Mouse (Mus musculus) testis, adult 2 months (tissue): Measurements from ENCODE around the gene Dlgap1. TPM values are rescaled to one million over a fixed set of nuclear protein-coding genes. Genes with fewer than 3 reads are reported as not detected.

ENCODE experiments used
- H3K27ac ChIP-seq: fragments of 200-500 bp; 2 replicates; pipeline ENCODE4 v1.5.1; 2012; ENCODE audit warnings: low read depth, low read length; ENCODE audit not compliant: control insufficient read depth, insufficient read depth
- H3K27me3 ChIP-seq: fragments of 200-500 bp; 2 replicates; pipeline ENCODE4 v1.6.1; 2012; ENCODE audit warnings: mild to moderate bottlenecking, low read length, moderate library complexity; ENCODE audit not compliant: control insufficient read depth, insufficient read depth
- H3K36me3 ChIP-seq: fragments of 200-500 bp; 2 replicates; pipeline ENCODE4 v1.6.1; 2012; ENCODE audit warnings: mild to moderate bottlenecking, low read length; ENCODE audit not compliant: control insufficient read depth, insufficient read depth
- H3K4me1 ChIP-seq: fragments of 200-500 bp; 2 replicates; pipeline ENCODE4 v1.6.1; 2012; ENCODE audit warnings: low read length; ENCODE audit not compliant: control insufficient read depth, insufficient read depth
- H3K4me3 ChIP-seq: fragments of 200-500 bp; 2 replicates; pipeline ENCODE4 v1.5.1; 2012; ENCODE audit warnings: low read depth, mild to moderate bottlenecking, low read length, moderate library complexity, mixed read lengths; ENCODE audit not compliant: control insufficient read depth
- CTCF ChIP-seq: fragments of 200-500 bp; IDR thresholded peaks from 2 replicates; pipeline ENCODE4 v1.5.1; 2012; ENCODE audit warnings: low read depth, mild to moderate bottlenecking, inconsistent platforms, low read length, moderate library complexity; ENCODE audit not compliant: control insufficient read depth, insufficient read depth, insufficient replicate concordance
- POLR2A ChIP-seq: fragments of 200-500 bp; IDR thresholded peaks from 2 replicates; pipeline ENCODE4 v1.6.1; 2012; ENCODE audit warnings: low read depth, mild to moderate bottlenecking, inconsistent platforms, low read length, moderate library complexity; ENCODE audit not compliant: control insufficient read depth
- polyA plus RNA-seq: library from polyadenylated mRNA; depleted of rRNA; stranded (reverse); fragments of >200 nt; gene quantifications from 2 replicates; pipeline ENCODE4 v1.2.3, GENCODE M21; 2012

Dlgap1 gene
- polyA plus RNA-seq, 1 experiment, result 3.5 TPM

GRCm38 (mm10) chr17:70486831-70487230 is 518.0 kb downstream of the Dlgap1 start:
- Histone ChIP-seq H3K27ac (no peak overlapping the region), H3K36me3 (no peaks in the 10 kb centered on the region), H3K4me1 (no peaks in the 10 kb centered on the region), H3K4me3 (no peak overlapping the region), H3K27me3 (no peaks in the 10 kb centered on the region)
- TF ChIP-seq CTCF (no peak), POLR2A (no peak)

GRCm38 (mm10) chr17:70488784-70489265 is 520.0 kb downstream of the Dlgap1 start:
- Histone ChIP-seq H3K4me1 (no peaks in the 10 kb centered on the region), H3K27ac (no peak overlapping the region), H3K36me3 (no peaks in the 10 kb centered on the region), H3K27me3 (no peaks in the 10 kb centered on the region), H3K4me3 (no peak overlapping the region)
- TF ChIP-seq POLR2A (no peak), CTCF (no peak)

- Histone ChIP-seq H3K27me3 (no peaks in the 10 kb centered on the region), H3K4me3 (no peak overlapping the region), H3K27ac (no peak overlapping the region), H3K4me1 (no peaks in the 10 kb centered on the region), H3K36me3 (no peaks in the 10 kb centered on the region)
- TF ChIP-seq CTCF, result no peak
- no peak for TF ChIP-seq POLR2A
These were observed 522.7 kb downstream of the Dlgap1 start for GRCm38 (mm10) chr17:70491575-70491974.

GRCm38 (mm10) chr17:70494338-70494737 is 525.5 kb downstream of the Dlgap1 start:
- Histone ChIP-seq H3K4me3 (no peak overlapping the region), H3K4me1 (no peaks in the 10 kb centered on the region), H3K36me3 (no peaks in the 10 kb centered on the region), H3K27ac (no peak overlapping the region), H3K27me3 (no peaks in the 10 kb centered on the region)
- TF ChIP-seq CTCF (no peak), POLR2A (no peak)

- Histone ChIP-seq H3K27me3 (no peaks in the 10 kb centered on the region), H3K4me1 (no peaks in the 10 kb centered on the region), H3K36me3 (no peaks in the 10 kb centered on the region), H3K4me3 (no peak overlapping the region), H3K27ac (no peak overlapping the region)
- TF ChIP-seq CTCF (no peak), POLR2A (no peak)
These were observed 529.4 kb downstream of the Dlgap1 start for GRCm38 (mm10) chr17:70498256-70498655.

GRCm38 (mm10) chr17:70501933-70502332 is 533.1 kb downstream of the Dlgap1 start:
- H3K27ac ChIP-seq, result no peak overlapping the region
- no peak overlapping the region for H3K4me3 ChIP-seq
- TF ChIP-seq POLR2A, result no peak
- TF ChIP-seq CTCF, result no peak
- no peaks in the 10 kb centered on the region for H3K4me1 ChIP-seq
- H3K36me3 ChIP-seq, result no peaks in the 10 kb centered on the region
- H3K27me3 ChIP-seq, result no peaks in the 10 kb centered on the region

- TF ChIP-seq POLR2A (no peak), CTCF (no peak)
- Histone ChIP-seq H3K36me3 (no peaks in the 10 kb centered on the region), H3K27me3 (no peaks in the 10 kb centered on the region), H3K4me1 (no peaks in the 10 kb centered on the region), H3K27ac (no peak overlapping the region), H3K4me3 (no peak overlapping the region)
These were observed 538.9 kb downstream of the Dlgap1 start for GRCm38 (mm10) chr17:70507759-70508158.

- H3K36me3 ChIP-seq, result no peaks in the 10 kb centered on the region
- TF ChIP-seq POLR2A, result no peak
- no peak for TF ChIP-seq CTCF
- H3K4me1 ChIP-seq, result no peaks in the 10 kb centered on the region
- no peak overlapping the region for H3K27ac ChIP-seq
- H3K27me3 ChIP-seq, result no peaks in the 10 kb centered on the region
- H3K4me3 ChIP-seq, result no peak overlapping the region
These were observed 541.6 kb downstream of the Dlgap1 start for GRCm38 (mm10) chr17:70510441-70510840.
